Mouse (Mus musculus): ENCODE measurements around the gene Ggps1. TPM values are rescaled to one million over a fixed set of nuclear protein-coding genes. Genes with fewer than 3 reads are reported as not detected.

Gene Ggps1
- polyA plus RNA-seq (2017; shearing (Covaris generic)): 94.9 TPM

DNA sequence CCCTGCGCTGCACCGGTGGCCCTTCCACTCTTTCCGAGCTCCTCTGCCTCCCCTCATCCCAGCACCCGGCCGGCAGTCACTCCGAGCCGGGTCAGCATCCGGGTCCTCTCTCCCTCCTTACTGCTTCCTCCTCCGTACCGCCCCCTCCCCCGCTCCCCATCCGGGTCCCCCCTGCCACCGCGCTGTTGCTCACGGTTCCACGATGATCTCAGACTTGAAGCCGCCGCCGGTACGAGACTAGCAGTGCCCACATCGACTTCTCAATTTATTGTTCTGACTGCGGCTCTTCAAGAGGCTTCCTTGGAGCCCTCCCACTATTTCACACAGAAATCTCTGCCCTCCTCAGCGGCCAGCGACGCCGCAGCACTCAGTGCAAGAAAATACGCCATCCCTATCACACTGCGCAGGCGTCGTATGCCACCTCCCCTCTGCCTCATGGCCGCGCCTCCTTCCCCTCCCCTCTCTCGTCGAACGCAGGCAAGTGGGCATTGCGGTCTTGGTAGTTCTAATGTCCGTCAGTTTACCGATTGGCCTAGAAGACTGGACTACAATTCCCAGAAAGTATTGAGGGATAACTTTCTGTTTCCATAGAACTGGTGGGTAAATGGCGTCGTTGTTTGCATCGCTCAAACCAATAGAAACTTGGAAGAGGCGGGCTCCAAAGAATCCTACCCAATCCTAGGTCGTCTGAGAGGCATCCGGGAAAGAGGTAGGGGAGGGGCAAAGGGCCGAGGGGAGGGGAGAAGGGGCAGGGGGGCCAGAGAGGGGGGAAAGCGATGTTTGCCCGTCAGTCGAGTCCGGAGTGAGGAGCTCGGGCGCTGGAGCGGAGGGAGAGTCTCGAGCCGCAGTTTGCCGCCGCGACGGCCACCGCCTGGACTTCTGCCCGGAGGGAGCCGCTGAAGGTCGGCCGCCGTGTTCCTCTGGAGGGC, at the start of gene Ggps1, which contains the start of gene Arid4b:
Gene Ggps1, minus strand, starts transcription at position 476 of the 929 bp plus-strand sequence.
Gene Arid4b, plus strand, starts transcription at position 220 of the 929 bp plus-strand sequence.

DNA sequence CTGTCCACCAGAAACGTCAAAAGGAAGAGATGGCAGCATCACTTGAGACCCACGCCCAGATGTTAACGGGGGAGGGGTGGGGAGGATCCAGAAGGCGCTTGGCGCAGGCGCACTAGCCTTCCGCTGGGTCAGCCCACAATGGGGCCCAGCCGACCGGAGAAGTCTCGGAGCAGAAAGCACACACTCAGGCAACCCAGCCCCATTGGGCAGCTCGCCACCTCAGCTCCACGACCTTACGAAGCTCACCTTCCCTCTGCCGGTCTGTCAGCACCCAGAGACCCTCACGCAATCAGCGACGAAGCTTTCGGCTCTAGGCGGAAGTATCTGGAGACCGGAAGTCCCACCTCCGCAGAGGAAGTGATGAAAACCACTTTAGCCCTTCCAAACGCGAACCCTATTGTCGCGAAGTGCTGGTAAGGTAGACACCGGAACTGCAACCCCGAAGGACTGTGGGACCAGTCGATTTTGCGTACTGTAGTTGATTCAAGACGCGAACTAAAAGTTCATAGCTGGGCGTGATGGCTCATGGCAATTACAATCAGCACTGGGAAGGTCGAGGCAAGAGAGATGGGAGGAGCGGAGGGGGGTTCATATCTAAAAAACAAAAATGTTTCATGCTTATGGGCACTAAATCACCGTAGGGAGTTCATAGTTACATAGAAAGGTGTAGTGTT, 23.9 kb downstream of the Ggps1 start, which contains the start of gene Tbce:
Gene Tbce, minus strand, starts transcription at position 347 of the 674 bp plus-strand sequence.

Other genes starting within 250 kb of the Ggps1 start
- gene B3galnt2, start 109.0 kb downstream of the Ggps1 start, polyA plus RNA-seq (2017; shearing (Covaris generic)): 25.4 TPM
- gene Tbce, start 23.9 kb downstream of the Ggps1 start, polyA plus RNA-seq (2017; shearing (Covaris generic)): 66.5 TPM
- gene Arid4b, start 256 bp downstream of the Ggps1 start, polyA plus RNA-seq (2017; shearing (Covaris generic)): 166 TPM

All from effector memory CD4-positive, alpha-beta T cell, adult 5 months (primary cell).